Mouse (Mus musculus): Measurements from ENCODE around the gene Hnf1b. TPM values are rescaled to one million over a fixed set of nuclear protein-coding genes. Genes with fewer than 3 reads are reported as not detected.

Gene Hnf1b
- total and polyA plus RNA-seq, 2 experiments = 2.2 to 14.9 TPM

DNA sequence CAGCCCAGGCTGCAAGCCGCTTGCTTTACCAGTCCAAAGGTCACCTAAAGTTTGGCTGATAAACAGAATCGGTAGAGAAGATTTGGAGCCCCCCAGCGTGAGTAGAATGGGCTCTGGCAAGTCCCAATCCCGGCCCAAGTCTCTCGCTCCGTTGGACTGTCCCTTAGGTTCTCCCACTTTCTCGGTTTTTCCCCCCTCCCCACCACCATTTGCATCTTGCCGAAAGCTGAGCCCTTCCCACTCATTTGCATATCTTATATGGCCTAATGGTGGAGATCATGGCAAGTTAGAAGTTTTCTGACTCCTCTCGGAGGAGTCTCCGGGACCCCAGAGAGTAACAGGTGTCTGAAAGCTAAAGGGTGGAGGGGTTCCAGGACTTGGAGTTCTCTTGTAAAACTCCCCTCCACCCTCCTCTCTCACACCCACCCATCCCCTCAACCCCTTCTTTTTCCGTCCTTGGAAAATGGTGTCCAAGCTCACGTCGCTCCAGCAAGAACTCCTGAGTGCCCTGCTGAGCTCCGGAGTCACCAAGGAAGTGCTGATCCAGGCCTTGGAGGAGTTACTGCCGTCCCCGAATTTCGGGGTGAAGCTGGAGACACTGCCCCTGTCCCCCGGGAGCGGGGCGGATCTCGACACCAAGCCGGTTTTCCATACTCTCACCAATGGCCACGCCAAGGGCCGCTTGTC lies 866 bp downstream of the Hnf1b start:
- peak overlapping the region; percentile 77 for H3K4me3 ChIP-seq (ENCODE audit: insufficient read depth, low read depth, low read length)
- H3K27me3 ChIP-seq (ENCODE audit: control insufficient read depth, insufficient read depth, low read length) = no peaks in the 10 kb centered on the region
- WGBS = 2% methylated on average over 24 of the region's 24 CpGs
- DNase-seq (ENCODE audit: extremely low read depth, low read depth, low spot score) = peak; percentile 73
- peak overlapping the region; percentile 73 for H3K9ac ChIP-seq (ENCODE audit: low read depth, low read length)
- H3K36me3 ChIP-seq (ENCODE audit: control insufficient read depth, insufficient read depth, low read length) = no peaks in the 10 kb centered on the region; the same call in 1 of the 2 replicates
- H3K4me1 ChIP-seq (ENCODE audit: control insufficient read depth, insufficient read depth, low read length) = peaks cover 3% of the 10 kb centered on the region
- H3K79me2 ChIP-seq (ENCODE audit: control insufficient read depth, insufficient read depth, low read length) = peaks cover 1% of the 10 kb centered on the region
- H3K27ac ChIP-seq (replicated peaks; ENCODE audit: insufficient read depth, low read depth, low read length) = peak overlapping the region; percentile 98
- TF ChIP-seq POLR2A (IDR thresholded peaks at IDR 0.05; ENCODE audit: extremely low read depth, insufficient read depth, low read length) (0 out of 2 replicates have a peak, but pooled peaks have one; percentile 13), CTCF (IDR thresholded peaks at IDR 0.05; ENCODE audit: low read depth, low read length) (no peak)

DNA sequence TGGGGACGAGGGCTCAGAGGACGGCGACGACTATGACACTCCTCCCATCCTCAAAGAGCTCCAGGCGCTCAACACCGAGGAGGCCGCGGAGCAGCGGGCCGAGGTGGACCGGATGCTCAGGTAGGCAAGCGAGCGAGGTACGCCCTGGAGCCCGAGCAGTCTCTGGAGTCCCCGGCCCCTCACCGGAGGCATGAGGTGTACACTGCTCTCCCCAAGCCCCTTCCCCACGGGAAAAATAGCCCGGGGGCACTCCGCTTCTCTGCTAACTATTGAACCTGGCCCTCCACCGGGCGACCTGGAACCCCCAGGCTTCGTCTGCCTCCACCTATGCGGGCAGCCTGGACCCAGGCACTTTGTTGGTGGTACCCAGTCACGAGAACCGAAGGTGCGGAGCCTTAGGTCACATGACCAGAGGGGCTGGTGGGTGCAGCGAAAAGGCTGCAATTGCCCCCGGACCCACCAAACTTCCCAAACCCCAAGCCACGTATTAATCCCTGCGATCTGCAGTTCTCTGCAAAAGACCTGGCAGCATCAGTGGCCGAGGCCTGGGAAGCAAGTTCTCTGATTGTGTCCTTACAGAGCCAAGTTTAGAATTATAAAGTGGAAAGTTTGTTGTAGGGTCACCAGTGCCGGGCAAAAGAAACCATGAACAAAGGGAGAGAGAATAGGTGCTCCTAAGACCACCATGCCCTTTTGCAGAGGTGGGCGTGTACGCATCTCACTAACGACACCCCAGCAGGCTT lies 1.6 kb downstream of the Hnf1b start:
- H3K9ac ChIP-seq (ENCODE audit: low read depth, low read length) = peak overlapping the region; percentile 73
- H3K27ac ChIP-seq (replicated peaks; ENCODE audit: insufficient read depth, low read depth, low read length) = peak overlapping the region; percentile 98
- DNase-seq (ENCODE audit: extremely low read depth, low read depth, low spot score) = peak; percentile 45
- peak overlapping the region; percentile 77 for H3K4me3 ChIP-seq (ENCODE audit: insufficient read depth, low read depth, low read length)
- H3K36me3 ChIP-seq (ENCODE audit: control insufficient read depth, insufficient read depth, low read length) = no peaks in the 10 kb centered on the region; the same call in 1 of the 2 replicates
- peaks cover 4% of the 10 kb centered on the region for H3K79me2 ChIP-seq (ENCODE audit: control insufficient read depth, insufficient read depth, low read length)
- peaks cover 3% of the 10 kb centered on the region for H3K4me1 ChIP-seq (ENCODE audit: control insufficient read depth, insufficient read depth, low read length)
- WGBS = 2% methylated on average over 36 of the region's 36 CpGs
- no peak for TF ChIP-seq POLR2A (IDR thresholded peaks at IDR 0.05; ENCODE audit: extremely low read depth, insufficient read depth, low read length)
- no peak for TF ChIP-seq CTCF (IDR thresholded peaks at IDR 0.05; ENCODE audit: low read depth, low read length)
- H3K27me3 ChIP-seq (ENCODE audit: control insufficient read depth, insufficient read depth, low read length) = no peaks in the 10 kb centered on the region

DNA sequence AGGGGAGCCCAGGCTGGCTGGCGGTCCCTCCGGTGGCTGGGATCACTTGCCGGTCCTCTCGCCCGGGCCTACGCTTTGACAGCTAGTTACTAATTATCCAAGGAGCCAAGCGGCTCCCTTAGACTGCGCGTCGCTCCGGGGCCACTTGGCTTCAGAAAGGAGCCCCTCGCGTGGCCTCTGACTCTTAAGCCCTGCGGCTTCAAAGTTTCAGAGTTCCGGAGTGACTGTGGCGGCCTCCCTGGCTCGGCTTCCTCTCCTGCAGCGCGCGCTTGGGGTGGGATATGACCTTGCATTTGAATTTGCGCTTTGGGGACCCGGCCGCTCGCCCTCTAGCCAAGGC lies 2.1 kb downstream of the Hnf1b start:
- 1% methylated on average over 24 of the region's 24 CpGs for WGBS
- H3K36me3 ChIP-seq (ENCODE audit: control insufficient read depth, insufficient read depth, low read length) = no peaks in the 10 kb centered on the region; the same call in 1 of the 2 replicates
- H3K4me3 ChIP-seq (ENCODE audit: insufficient read depth, low read depth, low read length) = peak overlapping the region; percentile 77
- peaks cover 3% of the 10 kb centered on the region for H3K4me1 ChIP-seq (ENCODE audit: control insufficient read depth, insufficient read depth, low read length)
- peak overlapping the region; percentile 73 for H3K9ac ChIP-seq (ENCODE audit: low read depth, low read length)
- TF ChIP-seq CTCF (IDR thresholded peaks at IDR 0.05; ENCODE audit: low read depth, low read length) (no peak), POLR2A (IDR thresholded peaks at IDR 0.05; ENCODE audit: extremely low read depth, insufficient read depth, low read length) (peak; percentile 53; the same call in 1 of the 2 replicates)
- H3K27me3 ChIP-seq (ENCODE audit: control insufficient read depth, insufficient read depth, low read length) = no peaks in the 10 kb centered on the region
- peaks cover 4% of the 10 kb centered on the region for H3K79me2 ChIP-seq (ENCODE audit: control insufficient read depth, insufficient read depth, low read length)
- H3K27ac ChIP-seq (replicated peaks; ENCODE audit: insufficient read depth, low read depth, low read length) = peak overlapping the region; percentile 98
- DNase-seq (ENCODE audit: extremely low read depth, low read depth, low spot score) = peak; percentile 81

DNA sequence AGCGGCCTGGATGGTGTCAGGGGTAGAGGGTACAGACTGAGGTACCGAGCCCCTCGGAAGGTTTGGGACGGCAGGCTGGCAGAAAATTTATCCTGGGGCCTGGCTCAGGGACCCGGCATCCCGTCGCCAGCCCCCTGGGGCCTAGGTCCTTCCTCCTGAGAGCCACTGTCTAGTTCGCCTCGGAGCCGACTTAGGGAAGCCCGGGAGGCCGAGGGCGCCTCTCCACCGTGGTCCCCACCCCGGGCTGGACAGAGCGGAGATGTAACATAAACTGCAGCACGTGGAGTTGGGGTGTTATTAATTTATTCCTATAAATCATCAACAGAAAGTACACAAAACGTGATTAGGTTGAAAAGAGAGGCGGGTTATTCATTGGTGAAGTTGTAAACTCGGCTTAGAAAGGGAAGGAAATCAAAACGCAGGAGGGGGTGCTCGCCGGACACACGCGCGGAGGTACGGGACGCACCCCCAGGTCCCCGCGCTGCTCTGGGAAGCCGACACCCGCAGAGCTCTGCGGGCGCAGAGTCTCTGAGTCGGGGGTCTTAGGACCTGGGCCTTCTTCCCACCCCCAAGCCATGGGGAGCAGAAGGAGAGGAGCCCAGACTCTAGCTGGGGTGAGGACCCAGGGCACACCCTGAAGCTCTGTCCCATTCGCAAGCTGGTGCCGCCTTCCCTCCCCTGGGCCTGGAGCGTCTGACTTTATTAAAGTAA lies 2.8 kb downstream of the Hnf1b start:
- H3K4me1 ChIP-seq (ENCODE audit: control insufficient read depth, insufficient read depth, low read length) = peaks cover 3% of the 10 kb centered on the region
- no peaks in the 10 kb centered on the region; the same call in 1 of the 2 replicates for H3K36me3 ChIP-seq (ENCODE audit: control insufficient read depth, insufficient read depth, low read length)
- no peak for TF ChIP-seq POLR2A (IDR thresholded peaks at IDR 0.05; ENCODE audit: extremely low read depth, insufficient read depth, low read length)
- no peak for TF ChIP-seq CTCF (IDR thresholded peaks at IDR 0.05; ENCODE audit: low read depth, low read length)
- DNase-seq (ENCODE audit: extremely low read depth, low read depth, low spot score) = peak; percentile 83
- peak overlapping the region; percentile 69 for H3K9ac ChIP-seq (ENCODE audit: low read depth, low read length)
- H3K27me3 ChIP-seq (ENCODE audit: control insufficient read depth, insufficient read depth, low read length) = no peaks in the 10 kb centered on the region
- WGBS = 1% methylated on average over 38 of the region's 38 CpGs
- H3K79me2 ChIP-seq (ENCODE audit: control insufficient read depth, insufficient read depth, low read length) = peaks cover 4% of the 10 kb centered on the region
- peak overlapping the region; percentile 77 for H3K4me3 ChIP-seq (ENCODE audit: insufficient read depth, low read depth, low read length)
- H3K27ac ChIP-seq (replicated peaks; ENCODE audit: insufficient read depth, low read depth, low read length) = peak overlapping the region; percentile 98

DNA sequence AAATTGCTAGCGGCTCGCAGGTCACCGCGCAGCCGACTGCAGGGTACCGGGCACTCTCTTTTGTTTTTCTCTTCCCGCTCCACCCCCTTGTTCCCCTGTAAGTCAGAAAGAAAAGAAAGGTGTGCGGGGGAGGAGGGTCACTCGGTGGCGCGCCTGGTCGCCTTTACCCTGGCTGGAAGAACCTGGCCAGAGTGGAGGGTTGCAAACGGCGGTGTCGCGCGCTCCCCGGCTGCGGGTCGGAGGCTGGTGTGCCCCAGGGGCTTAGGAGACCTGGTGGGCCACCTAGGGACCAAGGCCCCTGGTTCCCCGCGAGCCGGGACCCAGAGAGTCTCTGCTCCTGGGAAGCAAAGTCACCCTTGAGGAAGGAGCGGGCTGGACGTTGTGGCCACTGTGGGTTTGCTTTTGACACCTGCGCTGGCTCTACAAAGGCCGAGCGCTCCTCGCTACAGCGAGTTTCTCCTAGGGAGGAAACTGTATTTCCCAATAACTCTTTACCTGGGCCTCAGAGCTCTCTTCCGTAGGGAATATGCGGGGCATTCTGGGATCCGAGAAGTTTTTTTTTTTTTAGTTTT lies 3.4 kb downstream of the Hnf1b start:
- H3K36me3 ChIP-seq (ENCODE audit: control insufficient read depth, insufficient read depth, low read length) = peaks cover 2% of the 10 kb centered on the region; the same call in 1 of the 2 replicates
- TF ChIP-seq POLR2A (IDR thresholded peaks at IDR 0.05; ENCODE audit: extremely low read depth, insufficient read depth, low read length) = no peak
- TF ChIP-seq CTCF (IDR thresholded peaks at IDR 0.05; ENCODE audit: low read depth, low read length) = no peak
- H3K79me2 ChIP-seq (ENCODE audit: control insufficient read depth, insufficient read depth, low read length) = peaks cover 4% of the 10 kb centered on the region
- no peaks in the 10 kb centered on the region for H3K27me3 ChIP-seq (ENCODE audit: control insufficient read depth, insufficient read depth, low read length)
- peak overlapping the region; percentile 77 for H3K4me3 ChIP-seq (ENCODE audit: insufficient read depth, low read depth, low read length)
- H3K4me1 ChIP-seq (ENCODE audit: control insufficient read depth, insufficient read depth, low read length) = peaks cover 3% of the 10 kb centered on the region
- 1% methylated on average over 33 of the region's 33 CpGs for WGBS
- H3K27ac ChIP-seq (replicated peaks; ENCODE audit: insufficient read depth, low read depth, low read length) = peak overlapping the region; percentile 76
- DNase-seq (ENCODE audit: extremely low read depth, low read depth, low spot score) = peak; percentile 51
- peak overlapping the region; percentile 69 for H3K9ac ChIP-seq (ENCODE audit: low read depth, low read length)
